Mouse (Mus musculus) layer of hippocampus, adult 2 months (tissue): Measurements from ENCODE around the gene Gm11236. TPM values are rescaled to one million over a fixed set of nuclear protein-coding genes. Genes with fewer than 3 reads are reported as not detected.
"Not testable (repeated sequence)": the region's sequence is repeated elsewhere in the genome, so short reads cannot be mapped to it uniquely, and the experiment has no call there.

Source experiments
- DNase-seq, 2 experiments: peaks; one replicate each; pipeline ENCODE4 v3.0.0; 2022; ENCODE audit warnings: low spot score in 2 of 2
- H3K27ac ChIP-seq: fragments of 200-600 bp; 2 replicates; pipeline ENCODE4 v1.8.1; 2022
- H3K4me3 ChIP-seq: fragments of 200-600 bp; 2 replicates; pipeline ENCODE4 v1.8.1; 2022; ENCODE audit warnings: mild to moderate bottlenecking
- CTCF ChIP-seq: fragments of 200-600 bp; conservative IDR thresholded peaks from 2 replicates; pipeline ENCODE4 v1.8.1; 2022; ENCODE audit warnings: antibody characterized with exemption, mild to moderate bottlenecking, moderate library complexity
- long read RNA-seq, 2 experiments: library from polyadenylated mRNA; stranded (forward); transcript quantifications; one replicate each; pipeline ENCODE4 v2.0.0; 2021; ENCODE audit warnings: borderline mapping rate in 2 of 2
- total RNA-seq, 2 experiments: library from RNA; stranded (reverse); gene quantifications; 2 replicates each; pipeline ENCODE4 v1.2.3; 2021

Gene Gm11236
- not detected for total RNA-seq
- long read RNA-seq, experiment 1, result 0 reads
- long read RNA-seq, experiment 2, result 0 reads

GRCm38 (mm10) chr4:73637821-73638220 lies at the start of gene Gm11236:
Gm11236 (plus strand) TSS chr4:73638121.
- not testable (repeated sequence) for H3K27ac ChIP-seq, DNase-seq, H3K4me3 ChIP-seq

GRCm38 (mm10) chr4:73599248-73599647 lies 38.7 kb upstream of the Gm11236 start:
- peak; percentile 13 to 28 for DNase-seq
- no peak overlapping the region for H3K27ac ChIP-seq
- no peak overlapping the region for H3K4me3 ChIP-seq
- peak; percentile 87 for TF ChIP-seq CTCF

- not testable (repeated sequence) for DNase-seq, H3K4me3 ChIP-seq
Observed at GRCm38 (mm10) chr4:73607581-73607980, 30.3 kb upstream of the Gm11236 start, which contains the start of gene Gm11238. Gm11238 (plus strand) TSS chr4:73607881.

GRCm38 (mm10) chr4:73622684-73623083 lies 15.2 kb upstream of the Gm11236 start, which contains the start of gene Gm11237:
Gm11237 (plus strand) TSS chr4:73622984.
- not testable (repeated sequence) for DNase-seq, H3K27ac ChIP-seq, H3K4me3 ChIP-seq

More at GRCm38 (mm10) chr4:73607581-73607980, 30.3 kb upstream of the Gm11236 start, which contains the start of gene Gm11238:
- H3K27ac ChIP-seq, result not testable (repeated sequence)

- H3K27ac ChIP-seq, result not testable (repeated sequence)
Observed at GRCm38 (mm10) chr4:73661864-73662263, 23.9 kb downstream of the Gm11236 start.

GRCm38 (mm10) chr4:73668054-73668453 lies 30.1 kb downstream of the Gm11236 start, which contains the start of gene Gm11239:
Gm11239 (plus strand) TSS chr4:73668354.
- DNase-seq, H3K4me3 ChIP-seq, H3K27ac ChIP-seq: not testable (repeated sequence)

More at GRCm38 (mm10) chr4:73661864-73662263, 23.9 kb downstream of the Gm11236 start:
- H3K4me3 ChIP-seq, DNase-seq: not testable (repeated sequence)

GRCm38 (mm10) chr4:73683216-73683615 lies 45.3 kb downstream of the Gm11236 start, which contains the start of gene Gm428:
Gm428 (plus strand) TSS chr4:73683516.
- H3K27ac ChIP-seq, DNase-seq, H3K4me3 ChIP-seq: not testable (repeated sequence)

Other genes with a start within 250 kb of the Gm11236 start
- gene Gm11487, start 233.0 kb upstream of the Gm11236 start, total RNA-seq, result not detected
- not detected for gene Gm11238, start 30.2 kb upstream of the Gm11236 start, total RNA-seq
- gene Gm11237, start 15.1 kb upstream of the Gm11236 start, total RNA-seq, result not detected
- gene Gm11239, start 30.2 kb downstream of the Gm11236 start, total RNA-seq, result not detected
- not detected for gene Gm428, start 45.4 kb downstream of the Gm11236 start, total RNA-seq
- under 1 TPM in 1 of 2 experiments, not detected in 1; 0.15 TPM for gene Rasef, start 152.9 kb downstream of the Gm11236 start, total RNA-seq
- not detected for gene Gm11758, start 238.1 kb downstream of the Gm11236 start, total RNA-seq